Mouse (Mus musculus) cerebellum, adult 11 months (tissue): ENCODE results near the gene Mrpl10.
A peak's percentile ranks its signal among the peaks of the same experiment; 100 is the strongest.

Experiments
- DNase-seq: peaks from one replicate; pipeline ENCODE4 v3.0.0; 2022

Gene Mrpl10

DNA sequence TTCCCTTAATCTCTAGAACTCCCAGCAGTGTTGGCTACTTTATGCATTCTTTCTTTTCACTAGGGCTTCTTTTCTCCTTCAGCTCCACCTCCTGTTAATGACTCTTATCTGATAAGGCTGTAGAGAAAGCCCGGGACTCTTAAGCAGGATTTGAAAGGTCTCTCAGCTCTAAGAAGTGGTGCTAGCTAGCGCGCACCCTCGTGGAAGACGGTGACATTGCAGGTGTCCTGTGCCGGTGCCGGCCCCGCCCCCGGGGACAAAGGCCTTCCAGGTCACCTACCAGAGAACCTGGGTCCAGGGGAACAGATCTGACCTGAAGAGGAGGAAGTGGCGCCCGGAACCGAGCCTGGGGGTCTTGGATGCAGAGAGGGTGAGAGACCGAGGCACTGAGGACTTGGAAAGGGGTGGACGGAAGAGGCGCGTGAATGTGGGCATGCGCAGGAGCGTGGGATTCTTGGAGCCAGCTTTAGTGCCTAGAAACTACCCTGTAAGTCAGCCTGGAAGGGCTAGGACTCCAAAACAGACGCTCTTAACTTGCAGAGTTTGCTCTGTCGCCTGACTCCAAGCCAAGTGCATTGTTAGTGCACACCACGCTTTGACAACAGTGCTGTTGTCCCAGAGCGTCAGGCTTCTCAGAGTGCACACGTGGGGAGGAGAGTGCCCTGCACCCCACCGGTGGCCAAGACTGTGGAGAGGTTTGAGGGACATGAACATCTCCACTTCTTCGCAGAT, 11.5 kb upstream of the Mrpl10 start, which contains the start of gene Scrn2:
Gene Scrn2, plus strand, starts transcription at position 253 of the 732 bp plus-strand sequence.
- DNase-seq, result peak; percentile 78

DNA sequence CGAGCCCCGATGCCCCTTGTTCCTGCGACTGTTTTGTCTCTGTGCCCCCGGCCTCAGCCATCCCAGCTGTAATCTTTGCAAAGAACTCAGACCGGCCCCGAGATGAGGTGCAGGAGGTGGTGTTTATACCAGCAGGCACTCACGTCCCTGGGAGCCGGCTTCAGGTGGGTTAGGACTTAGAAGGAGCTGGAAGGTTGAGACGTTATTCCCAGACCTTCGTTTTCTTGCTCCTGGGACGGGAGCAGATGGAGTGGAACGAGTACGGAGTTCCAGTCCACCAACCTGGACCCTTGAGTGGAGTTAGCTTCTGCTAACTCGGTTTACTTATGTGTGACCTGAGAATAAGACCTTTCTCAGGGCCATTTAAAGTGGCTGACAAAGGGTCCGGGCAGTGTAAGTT, 10.9 kb upstream of the Mrpl10 start:
- no peak for DNase-seq

DNA sequence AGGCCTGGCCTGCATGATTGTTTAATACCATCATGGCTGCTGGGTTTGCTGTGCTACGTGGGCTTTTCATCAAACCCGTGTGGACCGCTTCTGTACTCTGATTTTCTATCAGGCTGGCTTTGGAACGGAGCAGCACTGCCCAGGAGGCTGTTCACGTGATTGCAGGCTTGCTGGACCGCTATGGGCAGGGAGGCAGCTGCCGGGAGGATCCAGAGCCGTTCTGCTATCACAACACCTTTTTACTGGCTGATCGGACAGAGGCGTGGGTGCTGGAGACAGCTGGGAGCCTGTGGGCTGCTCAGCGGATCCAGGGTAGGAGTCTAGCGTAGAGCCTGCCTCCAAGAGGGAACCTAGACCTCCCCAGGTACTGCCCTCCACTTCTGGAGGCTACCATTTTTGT, 9.4 kb upstream of the Mrpl10 start:
- DNase-seq, result no peak

DNA sequence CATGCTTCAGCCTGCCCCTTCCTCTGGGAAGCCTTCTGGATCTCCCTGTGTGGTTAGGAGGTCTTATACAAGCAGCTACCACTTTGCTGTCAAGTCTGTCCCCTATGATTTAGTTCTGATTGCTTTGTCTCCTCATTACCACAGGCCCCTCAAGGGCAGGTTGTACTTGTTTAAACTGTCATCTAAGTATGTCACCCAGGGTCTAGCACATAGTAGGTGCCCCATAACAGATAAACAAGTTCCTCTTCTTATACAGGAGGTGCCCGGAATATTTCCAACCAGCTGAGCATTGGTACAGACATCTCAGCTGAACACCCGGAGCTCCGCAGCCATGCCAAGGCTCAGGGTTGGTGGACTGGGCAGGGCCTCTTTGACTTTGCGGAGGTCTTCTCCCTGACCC, 8.9 kb upstream of the Mrpl10 start:
- no peak for DNase-seq

DNA sequence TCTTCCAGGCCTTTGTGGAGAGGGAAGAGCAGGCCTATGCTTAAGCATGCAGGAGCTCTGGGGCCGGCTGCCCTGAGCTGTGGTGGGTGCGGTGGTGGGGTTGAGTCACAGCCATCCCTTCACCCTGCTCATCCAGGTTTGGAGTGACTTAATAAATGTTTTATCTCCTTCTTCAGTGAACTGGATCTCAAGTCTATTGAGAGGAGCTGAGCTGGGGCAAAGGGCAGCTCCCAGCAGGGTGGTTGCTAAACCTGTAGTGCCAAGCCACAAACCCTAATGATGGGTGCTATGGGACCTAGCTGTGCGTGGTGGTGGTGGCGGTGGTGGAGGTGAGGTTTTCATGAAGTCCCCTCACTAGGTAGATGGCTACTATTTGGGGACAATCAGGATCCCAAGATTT, 7.6 kb upstream of the Mrpl10 start:
- no peak for DNase-seq

- no peak for DNase-seq
Observed at GRCm38 (mm10) chr11:97036141-97036540, 5.2 kb upstream of the Mrpl10 start.

GRCm38 (mm10) chr11:97038881-97039280, 2.5 kb upstream of the Mrpl10 start:
- DNase-seq, result no peak

DNA sequence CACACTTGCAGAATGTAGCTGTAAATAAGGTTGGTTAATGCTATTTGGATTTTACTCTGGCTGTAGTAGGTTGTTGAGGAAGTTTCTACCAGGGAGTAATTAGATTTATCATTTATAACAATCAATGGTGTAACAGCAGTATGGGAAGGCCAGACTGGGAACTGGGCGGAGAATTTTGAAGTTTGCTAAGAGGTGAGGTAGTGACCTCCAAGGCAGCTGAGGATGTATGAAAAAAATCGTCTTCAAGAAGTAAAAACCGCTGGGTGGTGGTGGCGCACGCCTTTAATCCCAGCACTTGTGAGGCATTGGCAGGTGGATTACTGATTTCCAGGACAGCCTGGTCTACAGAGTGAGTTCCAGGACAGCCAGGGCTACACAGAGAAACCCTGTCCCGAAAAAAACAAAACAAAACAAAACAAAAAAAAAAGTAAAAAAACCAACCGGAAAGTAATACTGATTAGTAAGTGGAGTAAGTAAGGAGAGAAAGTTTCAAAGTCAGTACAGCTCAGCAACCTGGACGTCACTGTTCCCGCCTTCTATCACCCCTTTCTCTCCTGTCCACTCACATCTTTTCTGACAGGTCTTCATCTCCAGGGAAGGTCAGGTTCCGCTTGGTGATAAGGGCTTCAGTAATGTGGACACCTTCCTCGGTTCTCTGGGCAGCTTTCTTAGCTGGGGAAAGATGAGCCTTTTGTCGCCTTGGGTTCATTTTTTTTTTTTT, 899 bp upstream of the Mrpl10 start:
- DNase-seq, result no peak

DNA sequence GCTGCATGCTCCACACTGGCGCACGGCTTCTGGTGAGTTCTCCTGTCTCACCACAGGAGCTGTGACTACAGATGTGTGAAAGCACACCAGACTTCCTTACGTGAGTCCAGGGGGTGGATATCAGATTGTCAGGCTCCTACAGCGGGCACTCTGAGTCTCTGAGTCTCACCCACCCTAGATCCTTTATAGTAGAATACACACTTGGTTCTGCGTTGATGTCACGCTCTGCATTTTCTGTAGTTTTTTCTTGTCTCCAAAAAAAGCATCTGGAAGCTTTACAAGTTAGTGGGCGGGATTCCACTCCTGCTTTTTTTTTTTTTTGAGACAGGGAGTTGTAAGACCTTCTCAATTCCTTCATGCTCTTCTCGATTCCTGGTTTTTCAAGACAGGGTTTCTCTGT, 3.5 kb downstream of the Mrpl10 start:
- DNase-seq, result no peak

GRCm38 (mm10) chr11:97045861-97046260, 4.5 kb downstream of the Mrpl10 start:
- no peak for DNase-seq

GRCm38 (mm10) chr11:97048090-97048650, 6.8 kb downstream of the Mrpl10 start:
- no peak for DNase-seq

- DNase-seq, result no peak
Observed at GRCm38 (mm10) chr11:97049492-97050085, 8.2 kb downstream of the Mrpl10 start.

DNA sequence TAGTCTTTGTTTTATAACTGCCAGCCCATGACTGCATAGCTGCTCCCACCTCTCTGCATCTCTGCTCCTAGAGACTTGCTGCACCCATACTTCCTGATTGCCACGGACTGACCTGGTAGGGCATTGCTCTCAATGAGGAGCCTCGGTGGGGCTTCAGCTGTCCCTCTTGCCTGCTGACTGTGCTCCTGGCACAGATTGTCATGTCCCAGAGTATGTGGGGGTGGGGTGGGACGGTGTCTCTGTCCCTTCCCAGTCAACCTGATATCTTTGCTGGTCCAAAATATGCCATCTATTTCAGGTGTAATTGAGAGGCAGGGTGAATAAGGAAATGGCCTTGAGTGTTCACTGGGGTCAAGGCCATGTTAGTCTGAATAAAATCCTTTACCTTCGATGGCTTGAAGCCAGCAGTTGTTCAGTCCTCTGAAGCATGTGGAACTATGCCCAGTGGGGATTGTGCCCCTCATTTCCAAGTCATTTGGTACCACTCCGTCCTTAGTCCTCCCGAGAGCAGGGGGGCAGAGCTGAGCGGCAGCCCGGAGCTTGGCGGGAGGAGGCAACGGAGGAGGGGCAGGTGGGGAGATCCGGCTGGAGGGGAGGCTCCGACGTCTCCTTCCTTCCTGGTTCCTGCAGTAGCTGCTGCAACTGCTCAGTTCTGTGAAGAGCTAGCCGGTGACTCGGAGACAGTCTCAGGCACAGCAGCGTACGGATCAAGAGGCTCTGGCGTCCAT, 9.0 kb downstream of the Mrpl10 start, which contains the start of gene Osbpl7:
Gene Osbpl7, plus strand, starts transcription at position 413 of the 728 bp plus-strand sequence.
- DNase-seq, result peak; percentile 68

GRCm38 (mm10) chr11:97050944-97051586, 9.7 kb downstream of the Mrpl10 start:
- DNase-seq, result no peak

GRCm38 (mm10) chr11:97052219-97052646, 10.9 kb downstream of the Mrpl10 start:
- DNase-seq, result no peak

DNA sequence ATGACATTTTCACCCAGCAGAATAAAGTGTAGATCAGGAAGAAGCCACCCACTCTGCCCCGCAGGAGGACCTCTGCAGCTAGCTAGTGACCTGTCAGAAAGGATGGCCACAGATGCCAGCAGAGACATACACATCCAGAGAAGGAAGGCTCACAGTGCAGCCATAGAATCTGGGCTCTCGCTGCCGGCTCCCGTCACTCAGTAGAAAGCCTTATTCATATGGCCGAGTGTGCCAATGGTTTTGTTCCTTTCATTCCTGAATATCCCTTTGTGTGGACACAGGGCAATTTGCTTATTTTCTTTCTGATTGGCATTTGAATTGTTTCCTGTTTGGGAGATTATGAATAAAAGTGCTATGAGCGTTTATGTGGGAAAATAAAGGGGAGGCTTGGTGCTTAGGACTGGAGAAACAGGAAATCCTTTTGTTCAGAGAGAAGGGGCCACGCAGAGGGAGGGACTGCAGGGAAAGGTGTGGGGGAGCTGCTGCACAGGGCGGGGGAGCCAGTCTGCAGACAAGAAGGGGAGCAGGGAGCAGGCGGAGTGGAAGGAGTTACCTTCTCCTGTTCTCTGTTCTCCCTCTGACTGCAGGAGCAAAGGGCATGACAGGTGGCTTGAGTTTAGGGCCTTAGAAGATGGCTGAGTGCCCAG, 22.0 kb downstream of the Mrpl10 start:
- DNase-seq, result no peak

- DNase-seq, result no peak
Observed at GRCm38 (mm10) chr11:97063921-97064295, 22.5 kb downstream of the Mrpl10 start.

DNA sequence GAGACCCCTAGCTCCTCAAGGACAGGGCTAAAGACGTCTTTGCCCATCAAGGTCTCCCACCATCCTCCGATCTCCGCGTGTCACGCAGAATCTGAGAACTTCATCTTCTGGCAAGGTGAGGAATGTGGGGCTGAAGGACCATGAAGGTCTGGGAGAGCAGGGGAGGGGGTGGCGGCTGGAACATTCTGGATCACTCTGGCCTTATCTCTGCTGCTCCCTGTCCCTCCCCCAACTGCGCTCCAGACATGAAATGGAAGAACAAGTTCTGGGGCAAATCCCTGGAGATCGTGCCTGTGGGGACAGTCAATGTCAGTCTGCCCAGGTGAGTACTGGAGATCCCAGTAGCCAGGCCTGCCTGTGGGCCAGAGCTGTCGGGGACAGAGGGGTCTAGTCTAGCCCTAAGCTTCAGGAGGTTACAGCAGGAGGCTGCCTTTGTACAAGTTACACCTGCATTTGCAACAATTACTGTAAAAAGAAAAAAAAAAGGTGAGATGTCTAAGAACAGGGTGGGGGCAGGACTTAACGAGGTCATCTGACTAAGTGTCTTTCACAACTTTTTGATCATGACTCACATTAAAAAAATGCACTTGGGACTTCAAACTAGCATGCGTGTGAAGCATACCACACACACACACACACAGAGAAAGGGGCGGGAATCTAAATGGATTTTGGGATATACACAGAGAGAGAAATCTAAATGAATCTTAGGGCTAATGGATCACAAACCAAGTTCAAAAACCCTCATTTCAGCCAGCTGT, 24.4 kb downstream of the Mrpl10 start:
- no peak for DNase-seq

GRCm38 (mm10) chr11:97066656-97067360, 25.4 kb downstream of the Mrpl10 start:
- DNase-seq, result no peak

GRCm38 (mm10) chr11:97069333-97069732, 28.0 kb downstream of the Mrpl10 start:
- DNase-seq, result no peak
